Mouse (Mus musculus) B cell, adult 2 months (primary cell): ENCODE results near the gene Adamts9.

Experiments
- DNase-seq, 2 experiments: peaks; one replicate each; pipeline ENCODE4 v3.0.0; 2022

The Adamts9 gene

DNA sequence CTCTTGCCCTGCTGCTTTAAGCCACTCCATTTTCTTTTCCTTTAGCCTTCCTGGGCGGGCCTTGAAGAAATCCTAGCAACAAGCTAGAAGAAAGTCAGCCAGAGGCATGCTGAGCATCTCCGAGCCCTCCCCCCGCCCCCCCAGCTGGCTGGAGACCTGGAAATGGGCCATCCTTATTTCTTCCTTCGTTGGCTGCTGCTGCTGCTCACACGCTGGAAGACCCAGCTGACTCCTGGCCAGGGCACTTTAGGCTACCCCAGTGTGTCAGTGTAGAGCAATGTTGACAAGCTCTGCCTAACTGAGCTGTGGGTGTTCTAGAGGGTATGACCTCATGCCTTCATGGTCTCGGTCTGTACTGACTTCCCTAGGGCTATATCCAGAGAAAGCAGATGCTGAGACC, 140.1 kb downstream of the Adamts9 start:
- no peak for DNase-seq

DNA sequence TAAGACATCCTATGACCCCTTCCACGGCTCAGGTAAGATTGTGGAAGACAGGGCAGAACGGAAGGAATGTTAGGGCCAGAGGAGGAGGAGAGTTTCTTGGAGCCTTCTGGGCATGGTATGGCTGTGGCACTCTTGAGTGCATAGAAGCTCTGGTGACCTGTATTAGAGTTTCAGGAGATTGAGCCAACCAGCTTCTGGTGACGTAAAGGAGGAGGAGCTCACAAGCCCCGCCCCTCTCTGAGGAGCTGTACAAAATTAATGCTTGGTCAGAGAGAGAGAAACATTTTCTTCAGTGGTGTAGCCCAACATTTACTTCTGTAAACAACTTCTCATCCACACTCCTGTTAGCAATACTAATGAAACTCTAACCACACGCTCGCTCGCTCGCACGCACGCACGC, 140.9 kb downstream of the Adamts9 start:
- DNase-seq: no peak

DNA sequence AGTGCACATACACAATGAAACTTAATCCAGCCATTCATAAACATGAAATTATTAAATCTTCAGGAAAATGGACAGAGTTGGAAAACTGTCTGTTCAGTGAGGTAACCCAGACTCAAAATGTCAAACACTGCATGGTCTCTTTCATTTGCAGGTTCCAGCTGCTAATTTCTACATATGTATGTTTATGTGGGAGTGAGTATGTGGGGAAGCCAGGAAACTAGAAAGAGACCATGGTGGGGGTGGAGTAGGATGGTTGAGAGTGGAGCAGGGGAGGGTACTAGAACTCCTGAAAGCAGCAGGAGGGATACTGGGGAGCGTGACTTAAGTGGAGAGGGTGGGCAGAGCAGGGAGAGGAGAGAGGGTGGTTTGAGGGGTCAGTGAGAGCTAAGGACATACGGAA, 141.8 kb downstream of the Adamts9 start:
- DNase-seq: no peak

DNA sequence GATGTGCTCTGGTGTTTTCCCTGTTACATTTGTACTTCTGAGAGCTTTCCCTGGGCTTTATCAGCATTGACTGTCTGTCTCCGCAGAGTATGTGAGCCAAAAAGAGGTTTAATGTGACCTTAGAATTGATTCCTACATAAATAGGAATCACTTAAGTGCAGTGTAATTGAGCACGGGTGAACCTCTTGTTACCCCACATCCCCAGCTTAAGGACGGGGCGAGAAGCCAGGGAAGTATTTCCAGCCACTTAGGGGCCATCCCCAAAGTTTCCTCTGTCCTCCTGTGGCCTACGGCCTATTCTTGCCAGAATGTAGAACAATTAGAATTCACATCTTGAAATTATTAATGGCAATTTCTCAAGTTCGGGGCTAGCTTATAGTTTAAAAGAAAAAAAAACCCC, 149.5 kb downstream of the Adamts9 start:
- no peak for DNase-seq

DNA sequence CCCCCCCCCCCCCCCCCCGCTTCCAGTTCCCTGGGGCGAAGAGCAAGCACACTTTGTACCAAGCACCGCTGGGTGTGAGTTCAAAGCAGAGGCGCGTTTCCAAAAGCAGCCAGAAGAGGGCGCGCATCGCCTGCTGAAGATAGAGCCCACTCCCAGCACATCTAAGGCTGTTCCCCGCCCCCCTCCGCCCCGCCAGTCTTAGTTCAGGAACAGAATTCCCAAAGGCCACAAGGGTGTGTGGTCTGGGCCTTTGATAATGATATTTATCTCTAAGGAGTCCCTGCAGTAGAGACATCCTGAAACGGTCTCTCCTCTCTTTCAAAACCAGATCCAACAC, 155.9 kb downstream of the Adamts9 start:
- peak in 1 of 2 experiments; percentile 1 for DNase-seq

DNA sequence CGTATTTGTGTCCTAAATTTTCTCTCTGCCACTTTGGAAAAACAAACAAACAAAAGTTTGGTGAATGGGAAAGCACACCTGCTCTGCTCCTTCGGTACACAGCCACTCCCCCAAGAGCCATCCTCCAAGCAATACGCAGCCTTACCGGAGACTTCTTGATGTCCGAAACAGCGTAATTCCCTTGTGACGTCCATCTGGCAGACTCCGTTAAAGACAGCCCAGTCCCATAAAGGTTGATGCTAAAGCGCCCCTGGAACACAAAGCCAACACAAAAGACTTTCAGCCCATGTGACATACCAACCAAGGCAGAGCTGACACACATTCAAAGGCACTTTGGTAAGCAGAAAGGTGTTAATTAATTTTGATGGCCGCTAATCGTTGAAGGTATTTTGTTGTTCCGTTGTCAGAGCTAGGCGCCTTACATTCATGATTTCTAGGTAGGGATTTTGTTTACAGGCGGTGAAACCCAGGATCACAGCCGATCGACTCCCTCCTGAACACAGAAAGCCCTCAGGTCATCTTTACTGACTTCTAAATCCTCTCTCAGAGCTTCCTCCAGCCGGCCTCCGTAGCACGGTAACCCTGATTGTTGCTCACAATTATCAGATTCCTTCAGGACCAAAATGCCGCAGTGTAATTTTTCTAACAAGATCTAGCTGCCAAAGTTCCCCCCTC, 156.5 kb downstream of the Adamts9 start:
- no peak for DNase-seq

DNA sequence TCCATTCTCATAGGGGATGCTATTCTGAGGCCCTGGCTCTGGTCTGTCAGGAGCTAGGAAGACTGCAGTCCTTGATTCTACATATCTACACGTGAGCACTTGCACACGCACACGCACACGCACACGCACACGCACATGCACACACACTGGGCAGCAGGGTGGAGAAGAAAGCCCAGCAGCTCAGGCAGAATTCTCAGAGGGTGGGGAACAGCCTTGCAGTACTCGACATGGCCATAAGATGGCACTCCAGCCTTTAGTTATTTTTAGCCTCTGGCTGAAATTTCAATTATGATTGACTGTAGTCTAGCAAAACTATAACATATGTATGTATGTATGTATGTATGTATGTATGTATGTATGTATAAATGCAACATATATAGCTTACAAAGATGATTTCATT, 158.5 kb downstream of the Adamts9 start:
- DNase-seq: no peak

DNA sequence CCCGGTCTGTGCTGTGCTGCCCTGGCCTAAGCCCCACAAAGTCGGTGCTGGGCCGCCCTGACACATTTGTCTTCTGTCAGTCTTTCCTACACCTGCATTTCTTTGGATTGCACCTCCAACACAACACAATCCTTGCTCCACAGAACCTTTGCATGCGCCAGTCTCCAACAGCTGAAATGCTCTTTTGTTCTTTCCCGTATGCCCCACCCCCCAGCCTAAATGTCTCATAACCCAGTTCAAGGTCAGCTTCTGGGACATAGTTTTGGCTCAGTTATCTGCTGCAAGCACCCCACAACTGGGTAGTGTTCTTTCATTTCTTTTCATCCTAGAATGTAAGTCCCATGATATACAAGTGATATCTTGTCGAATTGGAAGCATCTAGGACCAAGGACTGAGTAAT, 161.8 kb downstream of the Adamts9 start:
- no peak for DNase-seq

DNA sequence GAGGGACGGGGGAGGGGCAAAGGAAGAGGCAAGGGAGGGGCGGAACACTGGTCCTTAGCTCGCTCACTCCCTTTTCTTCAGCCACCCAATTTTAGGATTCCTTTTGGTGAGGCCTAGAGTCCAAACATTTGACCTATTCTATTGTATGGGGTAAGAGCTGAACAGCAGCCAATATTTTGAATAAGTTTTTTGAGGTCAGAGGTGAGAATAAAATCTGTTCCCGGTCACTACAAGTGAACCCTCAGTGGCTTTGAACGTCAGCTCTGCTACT, 163.4 kb downstream of the Adamts9 start:
- DNase-seq: no peak

DNA sequence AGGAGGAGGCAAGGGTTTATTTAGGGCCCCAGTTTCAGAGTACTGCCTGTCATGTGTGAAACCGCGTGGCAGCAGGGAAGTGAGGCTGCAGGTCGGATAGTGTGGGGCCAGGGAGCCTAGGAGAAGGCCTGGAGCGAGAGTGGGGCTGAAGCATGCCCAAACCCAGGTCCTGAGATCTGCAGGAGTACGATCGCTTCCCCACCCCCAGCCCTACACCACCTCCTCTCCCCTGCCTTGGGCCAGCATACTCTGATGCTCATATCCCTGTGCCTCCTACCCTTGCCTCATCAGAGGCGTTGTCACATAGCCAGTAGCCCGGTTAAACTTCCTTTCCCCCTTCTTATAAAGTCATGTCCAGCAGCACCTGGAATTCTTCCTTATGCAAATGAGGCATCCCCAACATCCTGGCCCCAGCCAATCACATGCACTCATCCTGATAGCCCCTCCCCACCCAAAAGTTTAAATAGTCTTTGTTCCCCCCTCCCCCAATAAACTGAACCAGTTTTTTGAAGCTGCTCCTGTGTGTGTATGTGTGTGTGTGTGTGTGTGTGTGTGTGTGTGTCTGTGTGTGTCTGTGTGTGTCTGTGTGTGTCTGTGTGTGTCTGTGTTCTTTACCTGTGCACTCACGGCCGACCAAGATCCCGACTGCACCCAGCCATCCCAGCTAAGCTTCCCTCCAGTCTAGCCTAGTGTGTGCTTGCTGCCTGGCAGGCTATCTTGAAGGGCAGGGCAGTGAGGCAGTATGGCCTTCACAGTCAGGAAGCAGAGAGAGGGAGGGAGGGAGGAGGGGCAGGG, 164.0 kb downstream of the Adamts9 start:
- no peak for DNase-seq

DNA sequence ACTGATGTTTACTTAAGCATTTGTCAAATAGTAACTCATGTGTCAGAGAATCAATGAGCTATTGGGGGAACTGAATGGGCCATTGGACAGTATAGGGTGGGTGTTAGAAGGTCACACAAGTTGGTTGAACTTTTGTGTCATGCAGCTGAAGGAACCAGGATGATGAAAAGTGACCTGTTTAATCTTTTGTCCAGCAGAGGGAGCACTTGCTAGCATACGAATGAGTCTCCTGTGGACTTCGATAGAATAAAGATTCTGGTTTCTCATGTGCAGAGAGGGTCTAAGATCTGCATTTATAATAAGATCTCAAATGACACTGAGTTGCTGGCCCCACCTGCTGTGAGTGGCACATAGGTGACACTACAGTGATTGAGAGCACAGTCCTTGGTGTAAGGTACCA, 166.9 kb downstream of the Adamts9 start:
- DNase-seq: no peak

DNA sequence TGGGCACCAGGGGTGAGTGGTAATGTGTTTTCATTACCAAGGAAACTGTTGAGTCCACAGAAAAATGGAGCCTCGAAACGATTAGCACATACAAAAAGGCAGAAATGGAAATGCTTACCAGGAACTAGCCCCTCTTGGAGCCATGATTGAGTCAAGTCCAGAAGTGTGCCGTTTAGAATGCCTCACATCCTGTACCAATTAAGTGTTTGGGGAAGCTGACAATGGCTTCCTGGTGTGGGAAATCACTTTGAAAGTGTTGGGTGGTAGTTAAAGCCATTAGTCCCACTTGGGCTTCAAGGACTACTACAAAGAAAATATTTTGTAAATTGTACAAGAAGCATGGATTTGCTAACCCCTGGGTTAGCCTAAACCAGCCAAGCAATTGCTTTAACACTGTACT, 180.9 kb downstream of the Adamts9 start:
- DNase-seq: no peak

DNA sequence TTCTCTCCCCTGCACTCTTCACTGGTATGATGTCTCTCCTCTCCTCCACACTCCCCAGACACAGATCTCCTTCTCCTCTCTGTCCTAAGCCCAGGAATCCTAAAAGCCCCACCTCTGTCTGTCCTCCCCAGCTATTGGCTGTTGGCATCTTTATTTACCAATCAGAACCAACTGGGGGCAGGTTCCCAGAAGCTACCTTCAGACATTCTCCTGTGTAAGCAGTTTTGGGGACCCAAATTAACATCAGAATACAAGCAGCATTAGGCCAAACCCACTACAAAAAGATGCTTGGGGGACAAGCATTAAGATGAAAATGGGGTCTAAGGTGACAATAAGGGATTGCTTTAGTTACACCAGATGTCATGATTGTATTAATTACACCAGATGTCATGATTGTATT, 183.7 kb downstream of the Adamts9 start:
- DNase-seq: no peak

DNA sequence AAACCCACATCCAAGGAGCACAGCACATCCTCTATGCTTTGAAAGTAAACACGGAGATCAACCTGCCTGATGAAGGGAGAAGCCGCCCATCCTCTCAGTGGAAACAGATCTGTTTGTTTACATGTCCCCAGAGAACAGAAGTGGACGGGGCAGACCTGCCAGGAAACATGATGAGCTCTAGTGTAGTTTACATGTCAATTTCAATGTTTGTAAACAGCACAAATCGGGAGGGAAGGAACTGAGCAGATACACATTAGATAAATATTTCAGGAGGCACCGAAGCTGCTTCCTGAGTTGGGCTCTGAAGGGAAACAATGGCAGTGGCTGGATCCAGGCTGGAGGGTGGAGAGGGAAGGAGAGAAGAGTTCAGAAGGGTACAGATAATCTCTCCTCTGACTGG, 187.5 kb downstream of the Adamts9 start:
- DNase-seq: no peak

DNA sequence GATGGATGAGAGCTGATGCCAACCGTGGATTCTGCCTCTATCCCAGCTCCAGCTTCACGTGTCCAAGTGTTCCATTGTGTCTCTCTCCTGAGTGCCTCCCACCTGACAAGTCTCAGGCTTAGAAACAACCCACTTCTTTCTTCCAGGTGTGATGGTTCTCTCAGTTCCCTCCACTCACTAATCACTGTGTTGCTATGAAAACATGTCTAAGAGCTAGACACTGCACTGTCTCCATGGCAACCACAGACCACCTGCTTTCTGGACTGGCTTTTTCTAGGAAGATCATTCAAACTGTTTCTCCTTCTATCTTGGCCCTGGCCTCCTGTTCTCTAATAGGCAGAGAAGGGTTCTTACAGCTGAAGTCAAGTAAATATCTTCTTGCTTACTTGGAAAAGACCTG, 190.6 kb downstream of the Adamts9 start:
- no peak for DNase-seq

DNA sequence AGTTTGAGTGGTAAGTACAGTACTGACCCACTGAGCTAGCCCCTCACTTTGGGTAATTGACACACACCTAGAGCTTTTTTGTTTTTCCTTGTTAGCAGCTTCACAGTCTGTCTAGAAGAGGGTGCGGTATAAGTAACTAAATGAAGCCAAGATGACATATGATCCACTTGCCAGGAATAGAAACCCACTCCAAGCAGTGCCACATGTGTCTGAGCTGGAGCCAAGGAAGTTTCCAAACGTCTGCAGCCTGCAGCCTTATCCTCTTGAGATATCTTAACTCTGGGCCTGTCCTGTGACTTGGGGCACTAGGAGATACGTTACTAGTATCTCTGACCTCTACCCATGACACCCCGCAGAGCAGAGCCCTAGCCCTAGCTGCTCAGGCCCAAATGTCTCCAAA, 193.9 kb downstream of the Adamts9 start:
- no peak for DNase-seq

DNA sequence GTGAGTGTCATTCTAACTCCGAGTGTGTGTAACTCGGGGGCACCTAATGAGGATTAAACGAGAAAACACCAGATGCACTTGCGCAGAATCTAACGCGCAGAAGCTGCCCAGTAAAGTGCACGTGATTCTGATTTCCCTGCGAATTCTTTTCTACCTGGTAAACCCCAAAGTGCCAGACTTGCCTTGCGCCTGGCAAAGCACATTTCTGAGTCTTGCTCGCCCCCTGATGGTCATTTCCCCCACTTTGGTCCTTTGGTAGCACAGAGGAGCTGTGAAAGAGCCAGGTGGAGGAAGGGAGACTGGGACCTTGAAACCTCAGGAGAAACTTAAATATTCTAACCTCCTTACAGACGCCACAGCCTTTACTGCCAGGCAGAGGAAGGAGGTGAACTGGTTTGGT, 199.7 kb downstream of the Adamts9 start:
- no peak for DNase-seq

DNA sequence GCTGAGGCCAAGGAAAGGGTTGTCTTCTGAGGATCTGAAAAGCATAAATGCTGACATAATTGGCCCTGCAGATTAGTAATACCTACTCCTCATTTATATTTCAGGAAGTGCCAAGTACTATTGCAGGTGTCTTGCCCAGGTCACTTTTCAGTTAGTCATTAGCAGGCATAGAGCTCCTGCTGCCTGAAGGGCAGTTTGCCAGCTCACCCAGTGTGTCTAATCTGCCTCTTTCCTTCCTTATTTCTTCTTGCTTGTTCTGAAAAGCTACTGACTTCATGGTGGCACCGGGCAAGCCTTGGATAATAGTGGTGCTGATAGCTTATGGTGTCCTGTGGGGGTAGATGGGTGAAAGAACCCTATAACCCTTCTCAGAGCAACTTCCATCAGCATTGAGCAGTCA, 206.2 kb downstream of the Adamts9 start:
- DNase-seq: no peak

DNA sequence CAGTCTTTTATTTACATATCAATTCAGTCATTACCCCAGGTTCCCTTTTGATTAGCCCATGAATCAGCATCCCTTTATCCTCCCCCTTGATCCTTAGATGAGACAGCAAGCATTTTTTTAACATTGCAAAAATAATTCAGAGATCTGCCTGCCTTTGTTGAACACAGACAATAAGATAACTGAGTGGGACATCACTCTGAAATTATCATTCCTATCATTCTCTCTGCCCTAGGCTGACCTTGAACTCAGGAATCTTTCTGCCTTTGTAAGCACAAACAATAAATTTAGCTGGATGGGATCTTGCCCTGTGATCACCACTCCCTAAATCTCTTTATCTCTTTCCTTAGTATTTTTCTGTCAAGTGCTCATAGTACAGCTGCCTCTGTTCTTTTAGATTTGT, 209.6 kb downstream of the Adamts9 start:
- DNase-seq: no peak

DNA sequence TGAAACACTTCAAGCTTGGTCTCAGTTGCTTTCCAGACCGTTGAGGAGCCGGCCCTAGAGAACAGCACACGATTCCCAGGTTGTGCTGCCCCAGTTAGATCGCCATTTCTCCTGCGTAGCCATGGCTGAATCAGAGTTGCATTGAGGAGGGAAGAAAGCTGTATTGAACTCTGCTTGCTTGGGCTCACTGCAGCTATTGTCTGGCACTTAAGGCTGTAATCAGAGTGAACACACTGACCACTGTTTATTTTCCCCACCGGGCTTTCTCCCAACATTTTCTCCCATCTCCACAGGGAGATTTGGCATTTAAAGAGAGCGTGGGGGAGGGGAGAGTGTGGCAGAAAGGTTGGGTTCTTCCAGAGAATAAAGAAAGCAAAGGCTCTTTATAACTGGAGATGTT, 214.8 kb downstream of the Adamts9 start:
- no peak for DNase-seq

DNA sequence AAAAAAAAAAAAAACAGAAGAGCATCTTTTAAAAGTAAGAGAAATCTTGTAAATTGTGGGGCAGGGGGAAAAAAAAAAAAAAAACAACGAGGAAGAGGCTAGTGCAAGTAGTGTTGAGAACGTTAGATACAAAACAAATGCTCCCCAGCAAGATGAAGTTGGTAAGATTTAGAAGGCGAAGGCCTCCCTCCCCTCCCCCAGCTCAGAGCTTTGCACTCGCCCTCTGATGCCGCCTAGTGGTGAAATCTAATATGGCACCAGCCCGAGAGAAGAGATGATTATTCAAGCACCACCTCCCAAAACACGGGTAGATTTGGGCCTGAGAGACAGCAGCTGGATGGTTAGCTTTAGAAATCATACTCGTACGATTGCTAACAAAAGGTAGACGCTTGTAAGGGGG, 215.2 kb downstream of the Adamts9 start:
- DNase-seq: peak in 1 of 2 experiments; percentile 6

DNA sequence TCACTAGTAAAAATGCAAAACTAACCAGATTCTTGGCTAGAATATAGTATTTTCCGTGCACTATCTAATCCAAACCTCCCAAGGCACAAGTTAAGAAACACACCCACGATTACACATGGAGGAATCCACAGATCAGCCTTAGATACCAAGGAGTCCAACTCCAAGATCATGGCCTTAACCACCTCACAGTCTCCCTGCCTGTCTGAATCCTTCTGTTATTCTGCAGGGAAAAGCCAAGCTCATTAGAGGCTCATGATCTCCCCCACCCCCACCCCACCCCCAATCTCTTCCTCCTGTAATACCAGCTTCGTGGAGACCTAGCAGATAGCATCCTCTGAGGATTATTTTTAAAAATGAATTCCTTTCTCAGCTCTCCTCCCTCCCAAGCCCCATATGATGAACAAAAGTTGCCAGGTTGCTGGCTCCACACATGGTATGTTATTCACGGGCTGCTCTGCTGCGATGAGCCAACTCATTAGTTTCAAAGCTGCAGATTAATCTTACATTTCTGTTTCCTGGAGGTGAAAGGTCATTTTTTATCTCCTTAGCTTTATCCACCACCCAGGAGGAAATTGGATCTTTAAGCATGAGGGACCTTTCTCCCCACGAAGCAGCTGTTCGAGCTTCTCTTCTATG, 215.8 kb downstream of the Adamts9 start:
- no peak for DNase-seq

DNA sequence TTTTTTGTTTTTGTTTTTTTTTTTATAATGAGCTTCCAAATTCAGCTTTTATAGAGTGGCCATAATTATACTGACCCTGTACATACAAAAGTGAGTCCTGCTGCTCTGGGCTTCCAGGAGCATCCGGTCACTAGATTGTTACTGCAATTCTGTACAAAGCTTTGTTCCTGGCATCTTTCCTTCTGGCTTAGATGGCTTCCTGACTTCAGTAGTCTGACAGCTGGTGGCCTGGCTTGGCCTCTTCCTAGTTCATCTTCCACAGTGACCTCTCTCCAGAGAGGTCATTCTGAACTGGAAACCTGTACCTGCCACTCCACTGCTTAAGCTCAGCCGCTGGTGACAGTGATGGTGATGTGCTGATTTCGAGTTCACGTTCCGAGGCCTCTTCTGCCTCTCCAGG, 217.2 kb downstream of the Adamts9 start:
- DNase-seq: no peak

DNA sequence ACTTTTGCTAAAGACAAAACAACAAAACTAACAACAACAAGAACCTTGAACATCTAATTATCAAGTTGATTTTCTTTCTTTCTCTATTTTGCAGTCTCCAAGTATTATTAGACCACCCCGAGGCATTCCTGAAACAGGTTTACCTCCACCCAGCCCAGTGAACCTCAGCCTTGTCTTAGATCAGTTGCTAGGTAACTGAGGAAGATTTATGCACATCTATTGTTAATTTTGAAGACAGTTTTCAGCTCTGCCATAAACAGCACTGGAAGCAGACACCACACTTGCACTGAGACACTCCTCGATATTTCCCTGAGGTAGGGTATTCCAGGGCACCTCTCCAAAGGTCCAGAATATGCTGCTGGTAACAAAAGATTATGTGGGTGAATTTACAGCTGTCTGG, 218.9 kb downstream of the Adamts9 start:
- no peak for DNase-seq
